Mouse (Mus musculus) E14TG2a.4 (cell line): ENCODE measurements around the gene Bhmt2.

Experiments used
- CTCF ChIP-seq: conservative IDR thresholded peaks from 2 replicates; pipeline ENCODE4 v1.5.1; 2014; ENCODE audit warnings: low read length
- NANOG ChIP-seq: IDR thresholded peaks from 2 replicates; pipeline ENCODE4 v1.6.1; 2014; ENCODE audit warnings: borderline replicate concordance, low read length, mixed read lengths
- POU5F1 ChIP-seq: IDR thresholded peaks from 2 replicates; pipeline ENCODE4 v1.6.1; 2014; ENCODE audit warnings: low read length, borderline replicate concordance

- no peak for TF ChIP-seq CTCF
- no peak for TF ChIP-seq NANOG
- no peak for TF ChIP-seq POU5F1
Measured at GRCm38 (mm10) chr13:93723455-93723854, 49.4 kb upstream of the Bhmt2 start.
